Mouse (Mus musculus): ENCODE results near the gene Map3k13. TPM values are rescaled to one million over a fixed set of nuclear protein-coding genes. Genes with fewer than 3 reads are reported as not detected.

Gene Map3k13
- polyA plus RNA-seq (2016; fragmentation: Nextera tagmentation; extraction: Ambion mirVana) = 0.84 and 0.91 TPM in 2 replicates

DNA sequence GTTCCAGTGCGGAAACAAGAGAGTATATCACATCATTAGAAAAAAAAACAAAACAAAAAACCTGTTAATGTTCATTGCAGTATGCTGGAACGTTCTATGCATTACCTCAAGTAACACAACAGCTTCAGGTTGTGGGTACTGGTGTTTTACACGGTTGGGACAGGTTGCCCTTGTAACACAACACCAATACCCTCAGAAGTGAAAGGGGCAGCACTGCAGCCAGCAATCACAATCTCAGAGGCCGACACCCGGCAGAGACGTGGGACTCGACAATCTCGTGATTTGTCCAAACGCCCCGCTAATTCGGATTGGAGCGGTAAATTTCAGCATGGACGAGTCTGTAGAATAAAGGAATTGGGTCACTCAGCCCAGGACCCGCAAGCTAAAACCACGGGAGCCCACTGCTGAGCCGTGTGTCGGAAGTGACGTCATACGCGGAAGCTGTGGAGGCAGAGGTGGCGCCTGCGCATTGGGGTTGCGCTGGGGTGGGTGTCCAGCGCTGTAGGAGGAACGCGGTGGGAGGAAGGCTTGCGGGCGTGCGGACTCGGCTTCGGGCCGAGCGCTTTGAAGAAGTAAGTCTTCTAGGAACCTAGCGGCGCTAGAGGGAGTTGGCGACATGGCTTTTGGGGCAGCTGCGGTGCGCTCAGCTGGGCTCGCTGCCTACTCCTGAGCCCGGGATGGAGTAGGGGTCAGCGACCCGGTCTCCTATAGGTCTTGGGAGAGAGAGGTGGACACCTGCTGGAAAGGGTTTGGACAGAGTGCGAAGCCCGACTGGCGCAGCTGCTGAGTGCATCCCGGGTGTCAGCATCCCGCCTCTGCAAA, at the start of gene Map3k13:
Map3k13 (plus strand) TSS at position 472 of the 822 bp plus-strand sequence.
- peak; percentile 98 for ATAC-seq (ENCODE audit: insufficient number of reproducible peaks, low FRiP score)
- H3K4me1 ChIP-seq (replicated peaks) = peaks cover 5% of the 10 kb centered on the region; the same call in 1 of the 2 replicates
- peak within 1 kb of the TSS; percentile 82 for H3K4me3 ChIP-seq
- H3K4me2 ChIP-seq = peak within 1 kb of the TSS; percentile 82
- WGBS = 1% methylated on average over 47 of the region's 47 CpGs
- peak within 1 kb of the TSS; percentile 86 for H3K27ac ChIP-seq (ENCODE audit: poor library complexity, severe bottlenecking)
- peaks cover under 1% of the 10 kb centered on the region; the same call in 1 of the 2 replicates for H3K36me3 ChIP-seq
- H3K9me3 ChIP-seq (replicated peaks) = no peaks in the 10 kb centered on the region; the same call in 1 of the 2 replicates
- peak within 1 kb of the TSS; percentile 83 for H3K9ac ChIP-seq
- H3K27me3 ChIP-seq (replicated peaks) = no peaks in the 10 kb centered on the region

DNA sequence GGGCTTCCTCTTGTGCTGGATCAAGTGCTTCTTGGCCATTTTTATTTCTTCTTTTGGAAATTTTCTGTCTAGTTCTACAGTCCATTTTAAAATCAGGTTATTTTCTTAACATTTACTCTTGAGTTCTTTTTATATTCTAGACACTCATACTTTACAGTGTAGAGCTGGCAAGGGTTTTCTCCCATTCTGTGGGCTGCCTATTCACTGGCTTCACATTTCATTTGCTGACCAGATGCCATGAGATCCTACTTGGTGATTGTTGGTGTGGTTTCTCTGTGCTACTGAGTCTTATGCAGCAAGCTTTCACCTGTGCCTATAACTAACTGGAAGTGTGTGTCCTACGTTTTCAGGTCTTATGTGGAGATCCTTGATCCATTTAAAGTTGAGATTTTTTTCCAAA, 35.7 kb upstream of the Map3k13 start:
- WGBS = 63% methylated on average over 1 of the region's 1 CpGs

GRCm38 (mm10) chr16:21768255-21768654, 25.9 kb upstream of the Map3k13 start:
- Histone ChIP-seq H3K27me3 (replicated peaks) (no peaks in the 10 kb centered on the region), H3K9ac (no peak overlapping the region), H3K4me2 (no peak overlapping the region), H3K4me1 (replicated peaks) (no peaks in the 10 kb centered on the region), H3K9me3 (replicated peaks) (no peaks in the 10 kb centered on the region), H3K4me3 (no peak overlapping the region), H3K36me3 (0 out of 2 replicates have a peak, but pooled peaks cover 3% of the 10 kb centered on the region), H3K27ac (ENCODE audit: poor library complexity, severe bottlenecking) (no peak overlapping the region)
- no peak for ATAC-seq (ENCODE audit: insufficient number of reproducible peaks, low FRiP score)
- 74% methylated on average over 3 of the region's 3 CpGs for WGBS

More for the DNA sequence above, 35.7 kb upstream of the Map3k13 start:
- ATAC-seq (ENCODE audit: insufficient number of reproducible peaks, low FRiP score) = no peak
- no peak overlapping the region for H3K4me3 ChIP-seq
- H3K27ac ChIP-seq (ENCODE audit: poor library complexity, severe bottlenecking) = no peak overlapping the region
- H3K36me3 ChIP-seq = 0 out of 2 replicates have a peak, but pooled peaks cover 4% of the 10 kb centered on the region
- no peaks in the 10 kb centered on the region for H3K27me3 ChIP-seq (replicated peaks)
- H3K9ac ChIP-seq = no peak overlapping the region
- H3K4me2 ChIP-seq = no peak overlapping the region
- 0 out of 2 replicates have a peak, but pooled peaks cover 5% of the 10 kb centered on the region for H3K9me3 ChIP-seq (replicated peaks)
- H3K4me1 ChIP-seq (replicated peaks) = no peaks in the 10 kb centered on the region

DNA sequence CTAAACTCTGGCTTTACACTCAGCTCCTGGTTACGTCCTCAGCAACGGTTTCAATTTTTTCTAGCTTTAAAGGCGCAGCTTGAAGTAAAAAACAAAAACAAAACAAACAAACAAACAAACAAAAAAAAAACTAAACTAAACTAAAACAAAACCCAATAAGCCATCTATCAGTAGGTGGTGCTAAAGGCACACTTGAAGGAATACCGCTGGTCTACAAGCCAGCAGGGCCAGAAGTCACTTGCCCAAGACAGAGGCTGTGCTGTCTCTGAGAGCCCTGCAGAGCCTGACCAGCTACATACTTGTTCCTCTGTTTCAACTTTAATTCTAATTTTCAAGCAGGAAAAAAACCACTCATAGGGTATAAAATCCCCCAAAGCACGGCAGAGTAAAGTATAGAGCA, 24.5 kb upstream of the Map3k13 start:
- H3K27me3 ChIP-seq (replicated peaks) = no peaks in the 10 kb centered on the region
- 0 out of 2 replicates have a peak, but pooled peaks cover 3% of the 10 kb centered on the region for H3K36me3 ChIP-seq
- no peaks in the 10 kb centered on the region for H3K4me1 ChIP-seq (replicated peaks)
- H3K27ac ChIP-seq (ENCODE audit: poor library complexity, severe bottlenecking) = no peak overlapping the region
- H3K4me2 ChIP-seq = no peak overlapping the region
- no peaks in the 10 kb centered on the region for H3K9me3 ChIP-seq (replicated peaks)
- no peak overlapping the region for H3K4me3 ChIP-seq
- 66% methylated on average over 5 of the region's 5 CpGs for WGBS
- no peak for ATAC-seq (ENCODE audit: insufficient number of reproducible peaks, low FRiP score)
- H3K9ac ChIP-seq = no peak overlapping the region

GRCm38 (mm10) chr16:21774725-21775124, 19.4 kb upstream of the Map3k13 start:
- no peak overlapping the region for H3K27ac ChIP-seq (ENCODE audit: poor library complexity, severe bottlenecking)
- H3K4me1 ChIP-seq (replicated peaks) = no peaks in the 10 kb centered on the region
- no peak overlapping the region for H3K9ac ChIP-seq
- no peak overlapping the region for H3K4me3 ChIP-seq
- WGBS = 71% methylated on average over 4 of the region's 4 CpGs
- H3K9me3 ChIP-seq (replicated peaks) = no peaks in the 10 kb centered on the region
- H3K4me2 ChIP-seq = no peak overlapping the region
- H3K36me3 ChIP-seq = no peaks in the 10 kb centered on the region
- ATAC-seq (ENCODE audit: insufficient number of reproducible peaks, low FRiP score) = no peak
- H3K27me3 ChIP-seq (replicated peaks) = no peaks in the 10 kb centered on the region

GRCm38 (mm10) chr16:21778293-21778866, 15.8 kb upstream of the Map3k13 start:
- Histone ChIP-seq H3K4me3 (peak overlapping the region; percentile 37), H3K36me3 (no peaks in the 10 kb centered on the region), H3K9ac (no peak overlapping the region), H3K9me3 (replicated peaks) (no peaks in the 10 kb centered on the region), H3K4me2 (peak overlapping the region; percentile 33), H3K27me3 (replicated peaks) (no peaks in the 10 kb centered on the region), H3K4me1 (replicated peaks) (no peaks in the 10 kb centered on the region), H3K27ac (ENCODE audit: poor library complexity, severe bottlenecking) (no peak overlapping the region)
- WGBS = 38% methylated on average over 3 of the region's 3 CpGs
- no peak for ATAC-seq (ENCODE audit: insufficient number of reproducible peaks, low FRiP score)

DNA sequence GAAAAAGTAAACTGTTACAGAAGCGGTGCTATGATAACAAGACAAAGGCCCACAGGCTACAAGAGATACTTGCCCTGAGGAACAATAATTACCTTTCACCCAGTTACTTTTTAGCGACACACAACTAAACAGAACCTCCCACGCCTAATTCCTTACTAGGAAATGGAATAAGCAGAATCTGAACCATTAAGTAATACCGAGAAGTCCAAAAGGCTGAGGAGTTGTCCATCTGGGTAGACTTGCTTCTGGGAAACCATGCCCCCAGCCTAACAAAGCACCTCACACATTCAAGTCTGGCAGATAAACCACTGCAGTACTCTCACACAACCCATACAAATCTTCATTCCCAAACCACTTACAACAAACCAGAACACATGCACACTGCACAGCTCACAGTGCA, 15.0 kb upstream of the Map3k13 start:
- no peak overlapping the region for H3K9ac ChIP-seq
- H3K27ac ChIP-seq (ENCODE audit: poor library complexity, severe bottlenecking) = no peak overlapping the region
- ATAC-seq (ENCODE audit: insufficient number of reproducible peaks, low FRiP score) = no peak
- no peaks in the 10 kb centered on the region for H3K9me3 ChIP-seq (replicated peaks)
- H3K27me3 ChIP-seq (replicated peaks) = no peaks in the 10 kb centered on the region
- H3K36me3 ChIP-seq = no peaks in the 10 kb centered on the region
- H3K4me3 ChIP-seq = no peak overlapping the region
- no peaks in the 10 kb centered on the region for H3K4me1 ChIP-seq (replicated peaks)
- no peak overlapping the region for H3K4me2 ChIP-seq
- 85% methylated on average over 4 of the region's 4 CpGs for WGBS

DNA sequence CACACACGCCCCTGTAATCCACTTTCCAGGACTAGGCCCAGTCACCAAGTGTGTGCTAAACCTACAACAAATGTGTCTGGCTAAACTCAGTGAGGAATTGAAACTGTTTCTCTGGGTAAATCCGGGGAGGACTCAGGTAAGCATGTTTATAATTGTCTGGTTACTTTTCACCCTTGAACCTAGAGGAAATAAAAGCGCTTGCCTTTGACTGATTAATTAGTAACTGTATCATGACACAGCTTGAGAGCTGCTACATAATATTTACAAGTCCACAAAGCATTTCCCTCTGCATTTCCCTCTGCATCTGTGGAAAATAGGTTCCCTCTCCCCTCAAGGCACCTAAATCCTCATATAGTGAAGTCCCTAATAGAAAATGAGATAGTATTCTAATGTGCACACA, 12.9 kb upstream of the Map3k13 start:
- Histone ChIP-seq H3K9me3 (replicated peaks) (no peaks in the 10 kb centered on the region), H3K36me3 (no peaks in the 10 kb centered on the region), H3K4me2 (no peak overlapping the region), H3K9ac (no peak overlapping the region), H3K27me3 (replicated peaks) (0 out of 2 replicates have a peak, but pooled peaks cover 4% of the 10 kb centered on the region), H3K4me3 (no peak overlapping the region), H3K4me1 (replicated peaks) (no peaks in the 10 kb centered on the region), H3K27ac (ENCODE audit: poor library complexity, severe bottlenecking) (no peak overlapping the region)
- 83% methylated on average over 3 of the region's 3 CpGs for WGBS
- ATAC-seq (ENCODE audit: insufficient number of reproducible peaks, low FRiP score) = no peak

DNA sequence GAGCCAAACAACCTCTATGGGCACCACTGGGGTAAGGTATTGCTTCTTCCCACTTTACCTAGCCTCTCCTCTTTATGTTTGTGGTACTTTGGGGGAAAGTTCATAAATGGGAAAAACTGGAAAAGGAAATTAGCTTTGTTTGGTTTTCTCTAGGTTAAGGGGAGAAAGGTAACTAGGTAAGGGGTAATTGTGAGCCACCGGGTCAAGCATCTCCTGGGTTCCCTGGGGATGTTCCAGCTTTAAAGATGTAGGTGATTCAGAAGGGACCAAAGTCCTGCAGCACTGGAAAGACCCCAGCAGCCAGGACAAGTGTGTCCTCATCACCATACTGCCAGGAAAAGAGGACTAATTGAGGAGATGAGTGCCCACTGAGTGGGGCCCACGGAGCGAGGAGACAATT, 12.3 kb upstream of the Map3k13 start:
- 83% methylated on average over 3 of the region's 3 CpGs for WGBS
- ATAC-seq (ENCODE audit: insufficient number of reproducible peaks, low FRiP score) = no peak

GRCm38 (mm10) chr16:21782807-21783206, 11.3 kb upstream of the Map3k13 start:
- Histone ChIP-seq H3K4me3 (no peak overlapping the region), H3K4me2 (no peak overlapping the region), H3K27ac (ENCODE audit: poor library complexity, severe bottlenecking) (no peak overlapping the region), H3K36me3 (no peaks in the 10 kb centered on the region), H3K9ac (no peak overlapping the region), H3K27me3 (replicated peaks) (0 out of 2 replicates have a peak, but pooled peaks cover 4% of the 10 kb centered on the region), H3K9me3 (replicated peaks) (no peaks in the 10 kb centered on the region), H3K4me1 (replicated peaks) (peaks cover 5% of the 10 kb centered on the region; the same call in 1 of the 2 replicates)
- WGBS = 60% methylated on average over 2 of the region's 2 CpGs
- ATAC-seq (ENCODE audit: insufficient number of reproducible peaks, low FRiP score) = no peak

More for the DNA sequence above, 12.3 kb upstream of the Map3k13 start:
- H3K9ac ChIP-seq = no peak overlapping the region
- peaks cover 2% of the 10 kb centered on the region; the same call in 1 of the 2 replicates for H3K4me1 ChIP-seq (replicated peaks)
- H3K4me2 ChIP-seq = no peak overlapping the region
- H3K27me3 ChIP-seq (replicated peaks) = 0 out of 2 replicates have a peak, but pooled peaks cover 4% of the 10 kb centered on the region
- H3K9me3 ChIP-seq (replicated peaks) = no peaks in the 10 kb centered on the region
- H3K36me3 ChIP-seq = no peaks in the 10 kb centered on the region
- H3K27ac ChIP-seq (ENCODE audit: poor library complexity, severe bottlenecking) = no peak overlapping the region
- no peak overlapping the region for H3K4me3 ChIP-seq

- H3K9me3 ChIP-seq (replicated peaks) = no peaks in the 10 kb centered on the region; the same call in 1 of the 2 replicates
- H3K4me2 ChIP-seq = no peak overlapping the region
- peaks cover 5% of the 10 kb centered on the region; the same call in 1 of the 2 replicates for H3K4me1 ChIP-seq (replicated peaks)
- 0 out of 2 replicates have a peak, but pooled peaks cover 4% of the 10 kb centered on the region for H3K27me3 ChIP-seq (replicated peaks)
- 75% methylated on average over 4 of the region's 4 CpGs for WGBS
- H3K27ac ChIP-seq (ENCODE audit: poor library complexity, severe bottlenecking) = no peak overlapping the region
- ATAC-seq (ENCODE audit: insufficient number of reproducible peaks, low FRiP score) = no peak
- H3K36me3 ChIP-seq = no peaks in the 10 kb centered on the region
- H3K9ac ChIP-seq = no peak overlapping the region
- no peak overlapping the region for H3K4me3 ChIP-seq
Measured at GRCm38 (mm10) chr16:21785000-21785399, 9.1 kb upstream of the Map3k13 start.
